Mouse (Mus musculus) megakaryocyte, adult 5-6 weeks (primary cell): ENCODE results near the gene Rpl22. TPM values are rescaled to one million over a fixed set of nuclear protein-coding genes. Genes with fewer than 3 reads are reported as not detected.

Source experiments
- ATAC-seq: 2 replicates; pipeline ENCODE4 v1.8.0; 2016; ENCODE audit warnings: mild to moderate bottlenecking, inconsistent platforms; ENCODE audit not compliant: poor library complexity, severe bottlenecking
- total RNA-seq, 2 experiments: library from RNA; stranded (forward) in 1 of 2; stranded (reverse) in 1 of 2; fragments of 153-499, 151-499 nt in 1 of 2; fragments of 221-1000, 200-1000 nt in 1 of 2; gene quantifications; 2 replicates each; pipeline versions ENCODE4 v1.2.3 to v1.2.4; 2015 to 2017

Rpl22 gene
- 968 and 1,019 TPM in 2 replicates for total RNA-seq (2015)
- 2,015 and 2,172 TPM in 2 replicates for total RNA-seq (2017)

DNA sequence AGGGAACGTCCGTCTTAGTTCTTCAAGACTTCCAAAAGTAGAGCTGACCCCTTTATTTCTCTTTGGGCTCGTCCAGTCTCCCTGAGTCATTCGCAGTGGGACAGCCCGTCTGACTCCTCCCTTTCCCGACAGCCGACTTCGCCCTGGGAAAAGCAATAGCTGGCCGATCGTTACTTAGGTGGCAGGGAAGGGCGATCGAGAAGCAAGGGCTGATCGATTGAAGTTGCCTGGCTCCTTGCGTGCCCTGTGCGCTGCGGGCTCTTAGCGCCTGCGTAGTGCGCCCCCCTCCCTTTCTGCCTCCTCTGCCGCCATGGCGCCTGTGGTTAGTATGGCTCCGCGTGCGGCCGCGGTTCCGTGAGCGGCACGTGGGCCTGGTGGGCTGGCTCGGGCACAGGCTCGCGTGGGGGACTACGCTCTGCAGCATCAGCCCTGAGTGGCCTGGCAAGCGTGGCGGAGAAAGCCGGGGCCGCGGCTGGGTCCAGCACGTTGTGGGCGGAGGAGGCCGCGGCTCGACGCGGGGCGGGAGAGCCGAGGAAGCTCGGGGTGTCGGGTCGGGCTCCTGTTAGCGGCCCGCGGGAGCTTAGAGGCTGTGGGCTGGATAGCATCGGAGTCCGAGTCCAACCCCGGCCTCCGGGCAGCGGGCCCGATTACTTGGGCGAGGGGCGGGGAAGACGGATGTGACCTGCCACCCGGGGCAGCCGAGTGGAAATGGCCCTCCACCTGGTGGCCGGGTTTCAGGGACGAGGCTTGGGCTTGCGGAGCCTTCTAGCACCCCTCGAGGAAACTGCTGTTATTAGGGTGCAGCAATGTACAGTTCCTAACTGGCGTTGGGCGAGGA, at the start of gene Rpl22:
Rpl22 (plus strand) TSS at position 169 of the 838 bp plus-strand sequence.
- ATAC-seq: peak; percentile 96

- no peak for ATAC-seq
These were observed 48.9 kb upstream of the Rpl22 start for GRCm38 (mm10) chr4:152276389-152277347.

GRCm38 (mm10) chr4:152277916-152278315, 47.6 kb upstream of the Rpl22 start:
- ATAC-seq: no peak

GRCm38 (mm10) chr4:152278986-152279385, 46.6 kb upstream of the Rpl22 start:
- no peak for ATAC-seq

DNA sequence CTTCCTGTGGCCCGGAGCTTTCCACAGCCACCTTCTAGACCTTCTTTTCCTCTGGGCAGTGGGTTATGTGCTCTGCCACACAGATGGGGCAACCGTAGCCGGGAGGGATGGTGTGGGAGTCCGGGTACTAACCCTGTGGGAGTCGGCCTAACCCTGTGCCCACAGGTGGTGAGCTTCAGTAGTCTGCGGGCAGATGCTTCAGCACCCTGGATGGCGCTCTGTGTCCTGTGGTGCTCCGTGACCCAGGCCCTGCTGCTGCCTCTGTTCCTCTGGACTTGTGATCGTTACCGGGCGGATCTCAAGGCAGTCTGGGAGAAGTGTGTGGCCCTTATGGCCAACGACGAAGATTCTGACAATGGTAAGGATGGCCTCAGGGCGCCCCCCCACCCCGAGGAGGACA, 43.9 kb upstream of the Rpl22 start:
- ATAC-seq: no peak

- no peak for ATAC-seq
These were observed 42.8 kb upstream of the Rpl22 start for GRCm38 (mm10) chr4:152282721-152283120.

GRCm38 (mm10) chr4:152283186-152283950, 42.2 kb upstream of the Rpl22 start:
- ATAC-seq: peak; percentile 92

DNA sequence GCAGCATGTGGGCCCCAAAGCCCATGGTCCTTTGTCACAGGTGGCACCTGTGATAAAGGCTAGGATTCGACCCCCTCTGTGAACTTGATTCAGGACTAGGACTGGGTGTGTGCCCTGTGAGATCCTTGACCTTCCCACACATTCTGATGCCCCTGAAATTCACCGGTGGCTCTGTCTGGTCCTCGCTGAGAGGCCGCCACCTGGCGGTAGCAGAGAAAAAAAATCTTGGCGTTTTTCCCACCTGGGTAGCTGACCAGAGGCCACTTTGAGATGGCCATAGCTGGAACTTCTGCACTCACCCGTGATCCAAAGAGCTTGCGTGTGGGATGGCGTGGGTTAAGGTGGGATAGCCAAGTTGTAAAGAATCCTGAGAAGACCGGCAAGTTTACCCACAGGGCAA, 40.0 kb upstream of the Rpl22 start:
- ATAC-seq: peak; percentile 47

DNA sequence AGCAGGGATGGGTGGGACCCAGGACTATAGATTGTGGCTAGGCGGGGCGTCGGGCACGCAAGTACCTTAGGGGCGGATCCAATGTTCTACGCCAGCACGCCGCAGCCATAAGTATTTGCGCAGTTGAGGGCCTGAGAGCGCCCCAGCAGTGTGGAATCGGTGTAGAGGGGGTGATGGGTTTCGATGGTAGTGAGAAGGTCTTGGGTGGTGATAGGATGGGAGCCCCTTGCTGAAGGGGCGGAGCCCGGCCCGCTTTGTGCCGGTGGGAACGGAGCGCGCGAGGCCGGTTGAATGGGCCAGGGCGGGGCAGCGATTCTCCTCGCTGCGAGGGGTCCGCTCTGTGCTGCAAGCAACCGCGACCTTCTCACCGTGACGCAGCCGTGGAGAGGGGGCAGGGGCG, 39.4 kb upstream of the Rpl22 start:
- no peak for ATAC-seq

DNA sequence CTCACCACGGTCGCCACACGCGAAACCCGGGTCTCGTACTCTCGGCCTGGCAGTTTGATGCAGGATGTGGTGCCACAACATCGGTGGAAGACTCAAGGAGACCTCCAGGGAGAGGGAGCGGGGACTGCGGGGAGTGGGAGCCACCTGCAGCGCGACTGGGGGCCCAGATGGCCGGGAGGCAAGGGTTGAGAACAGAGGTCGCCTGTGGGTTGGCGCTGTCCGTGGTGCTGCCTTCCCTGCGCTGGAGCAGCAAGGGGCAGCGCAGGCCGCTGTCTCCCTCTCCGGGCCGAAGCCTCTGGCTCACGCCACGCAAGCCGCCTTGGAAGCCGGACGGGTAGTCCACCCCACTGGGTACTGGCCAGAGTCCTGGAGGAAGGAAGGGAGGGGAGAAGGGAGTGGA, 38.7 kb upstream of the Rpl22 start:
- peak; percentile 26; the same call in 1 of the 2 replicates for ATAC-seq

- ATAC-seq: no peak
These were observed 38.0 kb upstream of the Rpl22 start for GRCm38 (mm10) chr4:152287317-152288120.

- no peak for ATAC-seq
These were observed 37.1 kb upstream of the Rpl22 start for GRCm38 (mm10) chr4:152288398-152288945.

GRCm38 (mm10) chr4:152290385-152290784, 35.2 kb upstream of the Rpl22 start:
- no peak for ATAC-seq

- 0 out of 2 replicates have a peak, but pooled peaks have one; percentile 7 for ATAC-seq
These were observed 34.6 kb upstream of the Rpl22 start for GRCm38 (mm10) chr4:152290991-152291390.

- no peak for ATAC-seq
These were observed 34.0 kb upstream of the Rpl22 start, which contains the start of gene Hes3 for GRCm38 (mm10) chr4:152291562-152291961. Hes3 (minus strand) TSS chr4:152291662.

GRCm38 (mm10) chr4:152292102-152292765, 33.3 kb upstream of the Rpl22 start:
- ATAC-seq: no peak

DNA sequence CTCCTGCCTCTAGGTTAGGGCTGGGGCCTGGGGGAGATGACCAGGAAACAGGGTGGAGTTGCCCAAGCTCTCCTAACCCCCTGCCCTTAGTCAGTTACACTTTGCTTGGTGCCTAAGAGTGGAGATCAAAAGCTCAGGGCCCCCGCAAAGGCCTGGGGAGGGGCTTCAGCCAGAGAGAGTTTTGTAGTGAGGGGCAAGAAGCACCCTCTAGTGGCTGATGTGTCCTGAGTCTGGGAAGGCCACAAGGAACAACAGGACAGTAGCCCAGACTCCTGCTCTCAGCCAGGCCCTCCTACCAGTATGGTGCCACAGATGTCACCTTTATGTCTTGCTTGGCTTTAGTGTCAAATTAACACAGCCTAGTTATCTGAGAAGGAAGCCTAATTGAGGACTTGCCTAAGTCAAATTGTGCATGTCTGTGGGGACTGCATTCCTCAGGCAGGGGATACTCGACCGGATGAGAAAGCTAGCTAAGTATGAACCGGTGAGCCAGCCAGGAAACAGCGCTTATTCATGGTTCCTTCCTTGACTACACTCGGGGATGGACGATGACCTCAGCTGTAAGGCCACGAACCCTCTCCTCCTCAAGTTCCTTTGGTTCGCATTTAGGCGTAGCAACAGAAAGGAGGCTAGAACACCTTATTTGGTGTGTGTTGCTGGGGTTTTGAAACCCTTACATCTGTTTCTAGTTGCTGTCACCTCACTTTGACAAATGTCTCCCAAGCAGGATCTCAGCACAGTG, 31.2 kb upstream of the Rpl22 start:
- no peak for ATAC-seq

GRCm38 (mm10) chr4:152295916-152296315, 29.6 kb upstream of the Rpl22 start:
- no peak for ATAC-seq
